Mouse (Mus musculus) CD4-positive helper T cell, adult 2 months (primary cell): Measurements from ENCODE around the gene Bola3.

ENCODE experiments used
- DNase-seq: peaks from one replicate; pipeline ENCODE4 v3.0.0-alpha.2; 2012; ENCODE audit warnings: low read depth, missing footprints, low spot score

Bola3 gene

GRCm38 (mm10) chr6:83347916-83348315 is 1.0 kb upstream of the Bola3 start:
- no peak for DNase-seq

GRCm38 (mm10) chr6:83349274-83349958 is 469 bp downstream of the Bola3 start:
- DNase-seq, result peak; percentile 86

GRCm38 (mm10) chr6:83350172-83350571 is 1.2 kb downstream of the Bola3 start:
- DNase-seq, result no peak

- no peak for DNase-seq
These were observed 2.0 kb downstream of the Bola3 start for GRCm38 (mm10) chr6:83350851-83351405.

- no peak for DNase-seq
These were observed 2.7 kb downstream of the Bola3 start for GRCm38 (mm10) chr6:83351490-83352160.

- no peak for DNase-seq
These were observed 3.9 kb downstream of the Bola3 start for GRCm38 (mm10) chr6:83352666-83353410.

- DNase-seq, result no peak
These were observed 6.2 kb downstream of the Bola3 start for GRCm38 (mm10) chr6:83354856-83355781.

- peak; percentile 74 for DNase-seq
These were observed 7.7 kb downstream of the Bola3 start for GRCm38 (mm10) chr6:83356569-83357138.

GRCm38 (mm10) chr6:83357436-83357835 is 8.5 kb downstream of the Bola3 start:
- DNase-seq, result no peak

- no peak for DNase-seq
These were observed 12.7 kb downstream of the Bola3 start for GRCm38 (mm10) chr6:83361523-83362248.

- DNase-seq, result no peak
These were observed 14.1 kb downstream of the Bola3 start for GRCm38 (mm10) chr6:83363075-83363474.

GRCm38 (mm10) chr6:83370316-83370965 is 21.5 kb downstream of the Bola3 start:
- no peak for DNase-seq

- no peak for DNase-seq
These were observed 22.4 kb downstream of the Bola3 start for GRCm38 (mm10) chr6:83371350-83371749.

- no peak for DNase-seq
These were observed 24.9 kb downstream of the Bola3 start for GRCm38 (mm10) chr6:83373704-83374300.

GRCm38 (mm10) chr6:83381510-83382491 is 32.9 kb downstream of the Bola3 start:
- peak; percentile 26 for DNase-seq

- no peak for DNase-seq
These were observed 36.7 kb downstream of the Bola3 start for GRCm38 (mm10) chr6:83385569-83386090.

- DNase-seq, result no peak
These were observed 43.3 kb downstream of the Bola3 start for GRCm38 (mm10) chr6:83392166-83392780.
